Mouse (Mus musculus) testis, adult 2 months (tissue): ENCODE measurements around the gene Gm10134.

Experiments used
- CTCF ChIP-seq: fragments of 200-500 bp; IDR thresholded peaks from 2 replicates; pipeline ENCODE4 v1.5.1; 2012; ENCODE audit warnings: low read depth, mild to moderate bottlenecking, inconsistent platforms, low read length, moderate library complexity; ENCODE audit not compliant: control insufficient read depth, insufficient read depth, insufficient replicate concordance
- POLR2A ChIP-seq: fragments of 200-500 bp; IDR thresholded peaks from 2 replicates; pipeline ENCODE4 v1.6.1; 2012; ENCODE audit warnings: low read depth, mild to moderate bottlenecking, inconsistent platforms, low read length, moderate library complexity; ENCODE audit not compliant: control insufficient read depth

- TF ChIP-seq CTCF (no peak), POLR2A (no peak)
These were observed 28.8 kb downstream of the Gm10134 start for GRCm38 (mm10) chr2:28534436-28535262.
